Mouse (Mus musculus) intestine, embryonic 14.5 days (tissue): Measurements from ENCODE around the gene Hnrnph2. TPM values are rescaled to one million over a fixed set of nuclear protein-coding genes. Genes with fewer than 3 reads are reported as not detected.
A peak's percentile ranks its signal among the peaks of the same experiment; 100 is the strongest.

ENCODE experiments used
- ATAC-seq: fragments of 200-750 bp; cut with Nextera tagmentation; replicated peaks from 2 replicates; pipeline ENCODE4 v1.8.0; 2017; ENCODE audit warnings: low read depth, moderate number of reproducible peaks, moderate TSS enrichment, moderate library complexity; ENCODE audit not compliant: low FRiP score, low TSS enrichment
- DNase-seq: peaks from one replicate; pipeline ENCODE4 v3.0.0-alpha.2; 2018; ENCODE audit warnings: low spot score
- H3K27ac ChIP-seq: fragments of 300-500 bp; sonication (generic); 2 replicates; pipeline ENCODE4 v1.5.1; 2014; ENCODE audit warnings: low read depth, mild to moderate bottlenecking, control low read depth
- H3K27me3 ChIP-seq: fragments of 300-500 bp; sonication (generic); replicated peaks from 2 replicates; pipeline ENCODE4 v1.6.1; 2014; ENCODE audit warnings: low read length, control low read depth; ENCODE audit not compliant: control insufficient read depth, insufficient read depth
- H3K36me3 ChIP-seq: fragments of 300-500 bp; sonication (generic); 2 replicates; pipeline ENCODE4 v1.6.1; 2014; ENCODE audit warnings: low read length, control low read depth; ENCODE audit not compliant: control insufficient read depth, insufficient read depth
- H3K4me1 ChIP-seq: fragments of 300-500 bp; sonication (generic); replicated peaks from 2 replicates; pipeline ENCODE4 v1.6.1; 2014; ENCODE audit warnings: low read length, control low read depth, mixed read lengths; ENCODE audit not compliant: control insufficient read depth, insufficient read depth
- H3K4me2 ChIP-seq: fragments of 300-500 bp; sonication (generic); 2 replicates; pipeline ENCODE4 v1.6.1; 2014; ENCODE audit warnings: low read length
- H3K4me3 ChIP-seq: fragments of 300-500 bp; sonication (generic); 2 replicates; pipeline ENCODE4 v1.5.1; 2014; ENCODE audit warnings: low read depth, low read length, control low read depth, mixed read lengths
- H3K9ac ChIP-seq: fragments of 300-500 bp; sonication (generic); 2 replicates; pipeline ENCODE4 v1.6.1; 2014; ENCODE audit warnings: mild to moderate bottlenecking, low read length
- H3K9me3 ChIP-seq: fragments of 300-500 bp; sonication (generic); 2 replicates; pipeline ENCODE4 v1.6.1; 2016; ENCODE audit warnings: low read length, control low read depth; ENCODE audit not compliant: control insufficient read depth
- WGBS: fragments of 180-500 bp; shearing (Covaris S2); extraction: QIAGEN DNeasy Blood & Tissue Kit; methylation state at CpG from one replicate; pipeline ENCODE4 v1.1.7; 2014; 5-methylcytosine and 5-hydroxymethylcytosine counted together
- polyA plus RNA-seq: library from polyadenylated mRNA; unstranded; fragments of >200 nt; fragmentation: Nextera tagmentation; extraction: Ambion mirVana; gene quantifications from 2 replicates; pipeline ENCODE4 v1.2.1, GENCODE M21; 2014

Gene Hnrnph2
- polyA plus RNA-seq, 1 experiment from 2014 or later, result 84.7 TPM

DNA sequence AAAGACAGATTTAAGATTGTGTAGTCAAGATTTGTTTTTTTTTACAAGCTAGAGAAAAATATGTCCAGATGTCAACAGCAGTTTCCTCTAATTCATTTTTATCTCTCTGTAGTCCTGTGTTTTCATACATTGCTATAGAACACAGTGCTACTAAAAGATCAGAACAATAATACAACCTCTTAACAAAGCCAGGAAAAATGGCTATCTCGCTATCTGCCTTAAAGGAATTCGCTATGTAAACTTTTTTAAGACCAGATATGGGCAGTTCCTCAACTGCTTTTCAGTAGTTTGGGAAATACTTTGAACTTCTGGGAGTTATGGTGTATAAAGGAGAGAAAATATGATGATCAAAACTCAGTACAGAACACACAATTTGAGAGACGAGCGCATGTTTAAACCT is 22.4 kb downstream of the Hnrnph2 start:
- no peaks in the 10 kb centered on the region for H3K27me3 ChIP-seq
- H3K9ac ChIP-seq, result no peak overlapping the region
- no peak overlapping the region for H3K4me3 ChIP-seq
- no peaks in the 10 kb centered on the region for H3K9me3 ChIP-seq
- H3K4me2 ChIP-seq, result no peak overlapping the region
- H3K36me3 ChIP-seq, result no peaks in the 10 kb centered on the region
- DNase-seq (no peak), ATAC-seq (no peak)
- no peaks in the 10 kb centered on the region for H3K4me1 ChIP-seq
- WGBS, result 66% methylated on average over 4 of the region's 4 CpGs
- H3K27ac ChIP-seq, result no peak overlapping the region

GRCm38 (mm10) chrX:134628200-134628599 is 27.2 kb downstream of the Hnrnph2 start:
- no peak overlapping the region for H3K27ac ChIP-seq
- no peak for ATAC-seq
- no peaks in the 10 kb centered on the region for H3K36me3 ChIP-seq
- H3K9ac ChIP-seq, result no peak overlapping the region
- 72% methylated on average over 2 of the region's 2 CpGs for WGBS
- H3K4me1 ChIP-seq, result no peaks in the 10 kb centered on the region
- H3K4me2 ChIP-seq, result no peak overlapping the region
- no peaks in the 10 kb centered on the region for H3K9me3 ChIP-seq
- DNase-seq, result no peak
- no peak overlapping the region for H3K4me3 ChIP-seq
- no peaks in the 10 kb centered on the region for H3K27me3 ChIP-seq

GRCm38 (mm10) chrX:134632710-134633109 is 31.7 kb downstream of the Hnrnph2 start:
- no peak overlapping the region for H3K9ac ChIP-seq
- DNase-seq (no peak), ATAC-seq (no peak)
- no peak overlapping the region for H3K4me3 ChIP-seq
- H3K4me2 ChIP-seq, result no peak overlapping the region
- WGBS, result 91% methylated on average over 5 of the region's 5 CpGs
- no peaks in the 10 kb centered on the region for H3K27me3 ChIP-seq
- no peak overlapping the region for H3K27ac ChIP-seq
- no peaks in the 10 kb centered on the region for H3K9me3 ChIP-seq
- no peaks in the 10 kb centered on the region for H3K36me3 ChIP-seq
- no peaks in the 10 kb centered on the region for H3K4me1 ChIP-seq

- ATAC-seq (no peak), DNase-seq (no peak)
- H3K9me3 ChIP-seq, result no peaks in the 10 kb centered on the region
- no peak overlapping the region for H3K27ac ChIP-seq
- no peak overlapping the region for H3K4me2 ChIP-seq
- no peak overlapping the region for H3K9ac ChIP-seq
- whole genome bisulfite sequencing, result 55% methylated on average over 3 of the region's 3 CpGs
- H3K4me3 ChIP-seq, result no peak overlapping the region
- no peaks in the 10 kb centered on the region for H3K27me3 ChIP-seq
- H3K4me1 ChIP-seq, result no peaks in the 10 kb centered on the region
- H3K36me3 ChIP-seq, result no peaks in the 10 kb centered on the region
Measured at GRCm38 (mm10) chrX:134635111-134635510, 34.1 kb downstream of the Hnrnph2 start.

GRCm38 (mm10) chrX:134635860-134636259 is 34.9 kb downstream of the Hnrnph2 start:
- Histone ChIP-seq H3K27me3 (no peaks in the 10 kb centered on the region), H3K4me2 (no peak overlapping the region), H3K27ac (no peak overlapping the region), H3K4me3 (no peak overlapping the region), H3K4me1 (no peaks in the 10 kb centered on the region), H3K9ac (no peak overlapping the region), H3K9me3 (no peaks in the 10 kb centered on the region), H3K36me3 (no peaks in the 10 kb centered on the region)
- 39% methylated on average over 3 of the region's 3 CpGs for WGBS
- ATAC-seq (no peak), DNase-seq (no peak)

DNA sequence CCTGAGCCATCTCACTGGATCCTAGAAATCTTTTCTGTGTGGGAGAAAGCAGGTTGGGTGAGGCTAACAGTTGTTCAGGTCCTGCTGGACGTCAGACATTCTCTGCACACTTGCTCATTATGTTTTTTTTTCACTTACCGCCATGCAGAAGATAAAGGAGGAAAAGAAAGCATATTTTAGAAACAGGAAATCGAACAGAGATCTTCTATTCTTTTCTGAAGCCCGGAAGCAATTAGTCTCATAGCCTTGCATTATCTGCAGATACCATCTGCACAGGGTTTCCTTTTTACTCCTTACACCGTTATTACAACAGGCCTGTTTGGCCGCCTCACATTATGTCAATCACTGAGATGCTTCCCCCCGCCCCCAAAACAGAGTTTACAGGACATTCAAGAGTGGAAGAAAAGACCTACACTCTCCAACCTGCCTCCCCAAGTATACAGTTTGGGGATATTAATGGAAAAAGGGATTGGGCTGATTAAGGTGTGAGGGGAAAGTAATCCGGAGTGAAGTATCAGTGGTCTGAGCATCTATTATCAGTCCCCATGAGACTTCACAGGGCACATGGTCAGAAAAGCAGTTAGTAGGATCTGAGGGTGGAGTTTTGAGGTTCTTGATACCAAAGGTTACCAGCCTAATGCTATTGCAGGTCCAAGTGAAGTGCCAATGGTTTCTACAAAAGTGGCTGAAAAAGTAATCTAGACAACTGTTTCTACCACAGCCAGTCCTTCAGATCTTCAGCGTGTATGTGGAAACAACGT is 40.2 kb downstream of the Hnrnph2 start:
- Histone ChIP-seq H3K4me2 (no peak overlapping the region), H3K9me3 (no peaks in the 10 kb centered on the region), H3K27me3 (no peaks in the 10 kb centered on the region), H3K4me3 (no peak overlapping the region), H3K27ac (no peak overlapping the region), H3K36me3 (no peaks in the 10 kb centered on the region), H3K9ac (no peak overlapping the region), H3K4me1 (no peaks in the 10 kb centered on the region)
- no peak for DNase-seq
- no peak for ATAC-seq
- 67% methylated on average over 10 of the region's 10 CpGs for WGBS

DNA sequence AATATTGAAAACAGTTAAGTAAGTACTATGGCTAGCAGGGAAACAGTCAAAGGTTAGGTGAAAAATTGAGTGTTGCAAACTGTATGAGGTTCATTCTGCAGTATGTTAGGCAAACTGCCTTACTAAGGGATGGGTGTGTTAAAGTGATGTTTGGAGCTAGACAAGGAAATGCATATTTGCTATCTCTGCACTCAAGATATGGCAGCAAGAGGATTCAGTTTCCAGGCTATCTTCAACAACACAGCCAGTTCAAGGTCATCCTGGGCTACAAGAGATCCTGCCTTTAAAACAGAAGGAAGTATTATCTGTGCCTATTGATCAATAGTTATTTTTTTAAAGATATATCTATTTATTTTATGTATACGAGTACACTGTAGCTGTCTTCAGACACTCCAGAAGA is 45.4 kb downstream of the Hnrnph2 start:
- ATAC-seq (no peak), DNase-seq (no peak)
- Histone ChIP-seq H3K4me1 (no peaks in the 10 kb centered on the region), H3K4me3 (no peak overlapping the region), H3K9me3 (no peaks in the 10 kb centered on the region), H3K4me2 (no peak overlapping the region), H3K27ac (no peak overlapping the region), H3K27me3 (no peaks in the 10 kb centered on the region), H3K9ac (no peak overlapping the region), H3K36me3 (no peaks in the 10 kb centered on the region)
- WGBS, result 69% methylated on average over 1 of the region's 1 CpGs

DNA sequence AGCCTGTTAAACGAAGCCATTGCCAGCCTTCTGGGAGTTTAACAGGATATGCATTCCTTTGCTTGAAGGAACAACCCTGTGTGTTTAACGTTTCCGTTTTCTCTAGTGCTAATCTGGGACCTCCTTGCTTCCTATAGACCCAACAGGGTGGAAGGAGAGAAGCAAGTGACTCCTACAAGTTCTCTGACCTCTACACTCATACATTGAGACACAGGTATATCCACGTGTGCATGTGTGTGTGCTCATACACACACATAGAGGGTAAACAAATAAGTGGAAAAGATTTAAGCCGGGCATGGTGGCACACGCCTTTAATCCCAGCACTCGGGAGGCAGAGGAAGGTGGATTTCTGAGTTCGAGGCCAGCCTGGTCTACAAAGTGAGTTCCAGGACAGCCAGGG is 46.4 kb downstream of the Hnrnph2 start:
- no peak overlapping the region for H3K4me3 ChIP-seq
- no peaks in the 10 kb centered on the region for H3K9me3 ChIP-seq
- no peaks in the 10 kb centered on the region for H3K4me1 ChIP-seq
- no peak overlapping the region for H3K4me2 ChIP-seq
- 51% methylated on average over 8 of the region's 8 CpGs for WGBS
- no peaks in the 10 kb centered on the region for H3K36me3 ChIP-seq
- H3K27me3 ChIP-seq, result no peaks in the 10 kb centered on the region
- DNase-seq (no peak), ATAC-seq (no peak)
- H3K9ac ChIP-seq, result no peak overlapping the region
- H3K27ac ChIP-seq, result peak overlapping the region; percentile 71

DNA sequence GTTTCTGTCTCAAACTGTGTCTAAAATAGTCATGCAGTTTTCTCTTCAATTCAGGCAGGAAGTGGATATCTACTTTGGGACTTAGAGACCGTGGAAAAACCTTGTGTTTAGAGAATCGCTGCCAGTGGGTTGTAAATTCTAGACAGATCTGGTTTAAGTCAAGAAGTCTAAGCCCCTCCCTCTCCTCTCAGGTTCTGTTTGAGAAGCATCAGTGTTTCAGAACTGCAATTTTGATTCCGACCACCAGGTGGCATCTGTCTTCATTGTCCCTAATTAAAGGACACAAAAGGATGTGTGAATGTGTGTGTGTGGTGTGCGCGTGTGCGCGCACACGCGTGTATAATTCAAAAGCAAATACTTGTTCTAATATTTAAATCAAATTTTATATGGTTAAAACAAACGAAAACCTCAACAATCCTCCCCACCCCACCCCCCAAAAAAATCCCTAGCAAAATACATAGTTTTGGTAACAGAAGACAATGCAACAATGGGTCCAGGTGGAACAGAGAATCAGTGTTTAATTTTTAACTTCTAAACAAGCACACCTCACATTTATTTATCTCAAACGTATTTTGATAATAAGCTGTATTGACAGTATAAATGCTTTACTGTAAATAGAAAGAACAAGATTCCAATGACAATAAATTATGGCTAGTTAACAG is 47.2 kb downstream of the Hnrnph2 start:
- Histone ChIP-seq H3K9ac (no peak overlapping the region), H3K9me3 (no peaks in the 10 kb centered on the region), H3K27ac (no peak overlapping the region), H3K4me2 (no peak overlapping the region), H3K36me3 (no peaks in the 10 kb centered on the region), H3K4me1 (no peaks in the 10 kb centered on the region), H3K27me3 (no peaks in the 10 kb centered on the region), H3K4me3 (no peak overlapping the region)
- WGBS, result 17% methylated on average over 11 of the region's 11 CpGs
- ATAC-seq, result peak; percentile 75; the same call in 1 of the 2 replicates
- DNase-seq, result peak; percentile 86
